Mouse (Mus musculus) G1E (cell line): ENCODE measurements around the gene Tet3.

Source experiments
- CTCF ChIP-seq: IDR thresholded peaks from 2 replicates; pipeline ENCODE4 v1.5.1; 2012; ENCODE audit warnings: low read depth, low read length, inconsistent platforms, mixed read lengths
- GATA1 ChIP-seq: IDR thresholded peaks from 2 replicates; pipeline ENCODE4 v1.6.1; 2012; ENCODE audit warnings: borderline replicate concordance, low read length, inconsistent platforms, mixed read lengths
- GATA2 ChIP-seq: IDR thresholded peaks from 2 replicates; pipeline ENCODE4 v1.6.1; 2012; ENCODE audit warnings: low read depth, low read length, inconsistent platforms, borderline replicate concordance

- TF ChIP-seq CTCF: no peak
- no peak for TF ChIP-seq GATA1
- TF ChIP-seq GATA2: no peak
Measured at GRCm38 (mm10) chr6:83471739-83472138, 12.9 kb upstream of the Tet3 start.
